Mouse (Mus musculus) intestine, embryonic 15.5 days (tissue): Measurements from ENCODE around the gene Dpysl4. TPM values are rescaled to one million over a fixed set of nuclear protein-coding genes. Genes with fewer than 3 reads are reported as not detected.

Experiments
- ATAC-seq: fragments of 200-750 bp; cut with Nextera tagmentation; 2 replicates; pipeline ENCODE4 v1.8.0; 2017; ENCODE audit warnings: moderate TSS enrichment, moderate library complexity
- H3K27ac ChIP-seq: fragments of 300-500 bp; sonication (generic); 2 replicates; pipeline ENCODE4 v1.5.1; 2015; ENCODE audit warnings: mild to moderate bottlenecking, inconsistent platforms
- H3K27me3 ChIP-seq: fragments of 300-500 bp; sonication (generic); replicated peaks from 2 replicates; pipeline ENCODE4 v1.6.1; 2015; ENCODE audit warnings: inconsistent platforms
- H3K36me3 ChIP-seq: fragments of 300-500 bp; sonication (generic); 2 replicates; pipeline ENCODE4 v1.6.1; 2015; ENCODE audit warnings: inconsistent platforms
- H3K4me1 ChIP-seq: fragments of 300-500 bp; sonication (generic); replicated peaks from 2 replicates; pipeline ENCODE4 v1.6.1; 2015; ENCODE audit warnings: inconsistent platforms
- H3K4me2 ChIP-seq: fragments of 300-500 bp; sonication (generic); replicated peaks from 2 replicates; pipeline ENCODE4 v1.6.1; 2015; ENCODE audit warnings: mild to moderate bottlenecking, inconsistent platforms
- H3K4me3 ChIP-seq: fragments of 300-500 bp; sonication (generic); replicated peaks from 2 replicates; pipeline ENCODE4 v1.5.1; 2015; ENCODE audit warnings: inconsistent platforms
- H3K9ac ChIP-seq: fragments of 300-500 bp; sonication (generic); 2 replicates; pipeline ENCODE4 v1.6.1; 2015; ENCODE audit warnings: inconsistent platforms
- H3K9me3 ChIP-seq: fragments of 300-500 bp; sonication (generic); 2 replicates; pipeline ENCODE4 v1.6.1; 2016; ENCODE audit warnings: inconsistent platforms
- WGBS: fragments of 180-500 bp; shearing (Covaris S2); methylation state at CpG from one replicate; pipeline ENCODE4 v1.1.7; 2015; 5-methylcytosine and 5-hydroxymethylcytosine counted together
- polyA plus RNA-seq: library from polyadenylated mRNA; unstranded; fragments of >200 nt; fragmentation: Nextera tagmentation; extraction: Ambion mirVana; gene quantifications from 2 replicates; pipeline ENCODE4 v1.2.1, GENCODE M21; 2015

Gene Dpysl4
- 12.7 and 15.6 TPM in 2 replicates for polyA plus RNA-seq

GRCm38 (mm10) chr7:139085629-139086194 is at the start of gene Dpysl4:
Dpysl4 (plus strand) TSS chr7:139086001.
- H3K36me3 ChIP-seq = no peaks in the 10 kb centered on the region
- H3K4me1 ChIP-seq = peaks cover 3% of the 10 kb centered on the region; the same call in 1 of the 2 replicates
- H3K4me3 ChIP-seq = peak within 1 kb of the TSS; percentile 58
- peaks cover 25% of the 10 kb centered on the region for H3K27me3 ChIP-seq
- 7% methylated on average over 32 of the region's 32 CpGs for WGBS
- H3K4me2 ChIP-seq = peak within 1 kb of the TSS; percentile 83
- peak within 1 kb of the TSS; percentile 58 for H3K9ac ChIP-seq
- H3K9me3 ChIP-seq = no peaks in the 10 kb centered on the region
- no peak within 1 kb of the TSS; the same call in 1 of the 2 replicates for H3K27ac ChIP-seq
- peak; percentile 89 for ATAC-seq

GRCm38 (mm10) chr7:139063406-139063805 is 22.4 kb upstream of the Dpysl4 start:
- no peak overlapping the region for H3K4me2 ChIP-seq
- 47% methylated on average over 4 of the region's 4 CpGs for WGBS
- H3K27me3 ChIP-seq = no peaks in the 10 kb centered on the region
- no peaks in the 10 kb centered on the region for H3K4me1 ChIP-seq
- no peak overlapping the region for H3K4me3 ChIP-seq
- no peaks in the 10 kb centered on the region for H3K36me3 ChIP-seq
- ATAC-seq = no peak
- no peak overlapping the region for H3K9ac ChIP-seq
- H3K27ac ChIP-seq = no peak overlapping the region
- no peaks in the 10 kb centered on the region for H3K9me3 ChIP-seq

GRCm38 (mm10) chr7:139068182-139068623 is 17.6 kb upstream of the Dpysl4 start:
- WGBS = 2% methylated on average over 2 of the region's 2 CpGs
- no peak overlapping the region for H3K9ac ChIP-seq
- no peak overlapping the region for H3K4me2 ChIP-seq
- no peak overlapping the region for H3K27ac ChIP-seq
- no peak overlapping the region for H3K4me3 ChIP-seq
- H3K9me3 ChIP-seq = no peaks in the 10 kb centered on the region
- no peaks in the 10 kb centered on the region for H3K4me1 ChIP-seq
- ATAC-seq = peak; percentile 76
- H3K36me3 ChIP-seq = no peaks in the 10 kb centered on the region
- no peaks in the 10 kb centered on the region for H3K27me3 ChIP-seq

GRCm38 (mm10) chr7:139074189-139074588 is 11.6 kb upstream of the Dpysl4 start:
- Histone ChIP-seq H3K36me3 (no peaks in the 10 kb centered on the region), H3K27me3 (no peaks in the 10 kb centered on the region), H3K9me3 (no peaks in the 10 kb centered on the region), H3K9ac (no peak overlapping the region), H3K27ac (no peak overlapping the region), H3K4me1 (peaks cover 10% of the 10 kb centered on the region; the same call in 1 of the 2 replicates), H3K4me2 (no peak overlapping the region), H3K4me3 (no peak overlapping the region)
- WGBS = 23% methylated on average over 6 of the region's 6 CpGs
- ATAC-seq = no peak

- no peak overlapping the region for H3K9ac ChIP-seq
- no peak for ATAC-seq
- whole genome bisulfite sequencing = 52% methylated on average over 14 of the region's 14 CpGs
Measured at GRCm38 (mm10) chr7:139075054-139075794, 10.6 kb upstream of the Dpysl4 start.

GRCm38 (mm10) chr7:139077283-139077682 is 8.5 kb upstream of the Dpysl4 start:
- Histone ChIP-seq H3K4me2 (no peak overlapping the region), H3K4me3 (no peak overlapping the region), H3K9me3 (no peaks in the 10 kb centered on the region), H3K36me3 (no peaks in the 10 kb centered on the region), H3K27me3 (no peaks in the 10 kb centered on the region), H3K27ac (no peak overlapping the region), H3K9ac (no peak overlapping the region), H3K4me1 (peaks cover 10% of the 10 kb centered on the region; the same call in 1 of the 2 replicates)
- peak; percentile 39; the same call in 1 of the 2 replicates for ATAC-seq
- 19% methylated on average over 7 of the region's 7 CpGs for WGBS

More at GRCm38 (mm10) chr7:139075054-139075794, 10.6 kb upstream of the Dpysl4 start:
- Histone ChIP-seq H3K4me1 (peaks cover 10% of the 10 kb centered on the region; the same call in 1 of the 2 replicates), H3K4me2 (no peak overlapping the region), H3K36me3 (no peaks in the 10 kb centered on the region), H3K4me3 (no peak overlapping the region), H3K27ac (no peak overlapping the region), H3K9me3 (no peaks in the 10 kb centered on the region), H3K27me3 (no peaks in the 10 kb centered on the region)

- H3K4me2 ChIP-seq = no peak overlapping the region
- no peaks in the 10 kb centered on the region for H3K27me3 ChIP-seq
- no peak for ATAC-seq
- no peak overlapping the region for H3K27ac ChIP-seq
- WGBS = 39% methylated on average over 6 of the region's 6 CpGs
- no peaks in the 10 kb centered on the region for H3K36me3 ChIP-seq
- H3K4me3 ChIP-seq = no peak overlapping the region
- peaks cover 10% of the 10 kb centered on the region; the same call in 1 of the 2 replicates for H3K4me1 ChIP-seq
- no peak overlapping the region for H3K9ac ChIP-seq
- H3K9me3 ChIP-seq = no peaks in the 10 kb centered on the region
Measured at GRCm38 (mm10) chr7:139078181-139078580, 7.6 kb upstream of the Dpysl4 start.

GRCm38 (mm10) chr7:139079141-139079540 is 6.7 kb upstream of the Dpysl4 start:
- Histone ChIP-seq H3K9ac (no peak overlapping the region), H3K4me3 (no peak overlapping the region), H3K4me2 (no peak overlapping the region), H3K4me1 (peaks cover 10% of the 10 kb centered on the region; the same call in 1 of the 2 replicates), H3K36me3 (no peaks in the 10 kb centered on the region), H3K27me3 (no peaks in the 10 kb centered on the region), H3K27ac (no peak overlapping the region), H3K9me3 (no peaks in the 10 kb centered on the region)
- 66% methylated on average over 7 of the region's 7 CpGs for WGBS
- no peak for ATAC-seq

- Histone ChIP-seq H3K27ac (no peak overlapping the region), H3K9me3 (no peaks in the 10 kb centered on the region), H3K9ac (no peak overlapping the region), H3K4me3 (no peak overlapping the region), H3K4me2 (no peak overlapping the region), H3K4me1 (peaks cover 10% of the 10 kb centered on the region; the same call in 1 of the 2 replicates), H3K27me3 (peaks cover 3% of the 10 kb centered on the region; the same call in 1 of the 2 replicates), H3K36me3 (no peaks in the 10 kb centered on the region)
- 76% methylated on average over 4 of the region's 4 CpGs for WGBS
- no peak for ATAC-seq
Measured at GRCm38 (mm10) chr7:139080714-139081113, 5.1 kb upstream of the Dpysl4 start.

- Histone ChIP-seq H3K9ac (no peak overlapping the region), H3K9me3 (no peaks in the 10 kb centered on the region), H3K4me2 (no peak overlapping the region), H3K36me3 (no peaks in the 10 kb centered on the region), H3K27ac (no peak overlapping the region), H3K4me3 (no peak overlapping the region), H3K27me3 (peaks cover 7% of the 10 kb centered on the region), H3K4me1 (peaks cover 10% of the 10 kb centered on the region; the same call in 1 of the 2 replicates)
- no peak for ATAC-seq
- WGBS = 68% methylated on average over 5 of the region's 5 CpGs
Measured at GRCm38 (mm10) chr7:139081158-139081557, 4.6 kb upstream of the Dpysl4 start.

- peaks cover 10% of the 10 kb centered on the region for H3K4me1 ChIP-seq
- H3K4me2 ChIP-seq = no peak overlapping the region
- no peaks in the 10 kb centered on the region for H3K9me3 ChIP-seq
- WGBS = 78% methylated on average over 8 of the region's 8 CpGs
- H3K27ac ChIP-seq = no peak overlapping the region
- H3K27me3 ChIP-seq = peaks cover 18% of the 10 kb centered on the region
- ATAC-seq = no peak
- no peak overlapping the region for H3K4me3 ChIP-seq
- H3K36me3 ChIP-seq = no peaks in the 10 kb centered on the region
- H3K9ac ChIP-seq = no peak overlapping the region
Measured at GRCm38 (mm10) chr7:139082281-139082680, 3.5 kb upstream of the Dpysl4 start.

- Histone ChIP-seq H3K4me2 (no peak overlapping the region), H3K27ac (no peak overlapping the region), H3K4me1 (peaks cover 3% of the 10 kb centered on the region; the same call in 1 of the 2 replicates), H3K4me3 (no peak overlapping the region), H3K27me3 (peaks cover 25% of the 10 kb centered on the region), H3K9ac (no peak overlapping the region), H3K9me3 (no peaks in the 10 kb centered on the region), H3K36me3 (no peaks in the 10 kb centered on the region)
- no peak for ATAC-seq
- WGBS = 67% methylated on average over 1 of the region's 1 CpGs
Measured at GRCm38 (mm10) chr7:139084316-139084715, 1.5 kb upstream of the Dpysl4 start.
